Mouse (Mus musculus): ENCODE measurements around the gene Gm16434.
"Not testable (repeated sequence)": the region's sequence is repeated elsewhere in the genome, so short reads cannot be mapped to it uniquely, and the experiment has no call there.

Gene Gm16434

GRCm38 (mm10) chr14:7194440-7194839, at the start of gene Gm16434:
TSS of gene Gm16434 (minus strand) at chr14:7194540.
- TF ChIP-seq GATA4 (IDR thresholded peaks at IDR 0.05; ENCODE audit: insufficient replicate concordance, low read length) = not testable (repeated sequence)

- TF ChIP-seq GATA4 (IDR thresholded peaks at IDR 0.05; ENCODE audit: insufficient replicate concordance, low read length) = not testable (repeated sequence)
Measured at GRCm38 (mm10) chr14:7174483-7174971, 19.8 kb downstream of the Gm16434 start, which contains the start of gene Gm3512. TSS of gene Gm3512 (minus strand) at chr14:7174533.

Data from liver, adult (tissue).